Mouse (Mus musculus): Measurements from ENCODE around the gene Dpf3. TPM values are rescaled to one million over a fixed set of nuclear protein-coding genes. Genes with fewer than 3 reads are reported as not detected.

Dpf3 gene
- polyA plus RNA-seq, 1 experiment from 2014 or later, result 1.4 TPM

DNA sequence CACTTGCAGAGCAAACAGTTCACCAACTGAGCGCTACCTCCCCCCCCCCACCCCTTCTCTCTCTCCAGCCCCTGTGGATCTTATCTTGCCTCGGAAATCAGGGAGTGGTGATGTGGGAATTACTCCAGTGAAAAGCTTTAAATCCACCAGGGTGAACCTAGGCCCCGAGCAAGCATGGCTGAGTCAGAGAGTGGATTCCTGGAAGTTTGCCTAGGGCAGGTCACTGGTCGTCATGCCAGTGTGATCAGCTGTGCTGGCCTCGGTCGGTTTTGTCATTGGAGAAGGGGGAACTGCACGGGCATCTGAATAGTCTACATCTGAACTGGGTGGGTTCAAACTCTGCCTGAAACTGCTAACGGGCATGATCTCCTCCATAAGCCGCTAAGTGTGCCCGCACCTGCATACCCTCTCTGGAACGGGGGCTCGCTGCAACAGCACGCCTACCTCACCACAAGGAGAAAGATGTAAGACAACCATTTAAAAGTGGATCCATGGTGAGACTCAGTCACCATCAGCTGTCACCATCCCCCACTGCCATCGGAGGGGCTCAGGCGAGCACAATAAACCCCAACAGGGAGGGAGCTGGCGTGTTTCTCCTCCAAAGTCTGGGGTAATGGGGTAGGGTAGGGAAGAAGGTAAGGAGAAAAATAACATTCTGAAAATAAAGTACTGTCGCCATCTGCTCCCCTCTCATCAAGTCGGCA lies 185.7 kb downstream of the Dpf3 start:
- H3K4me2 ChIP-seq (replicated peaks; ENCODE audit: low read depth, low read length), result no peak overlapping the region
- no peaks in the 10 kb centered on the region for H3K27me3 ChIP-seq (replicated peaks; ENCODE audit: insufficient read depth, low read length)
- no peak overlapping the region for H3K4me3 ChIP-seq (ENCODE audit: low read depth, low read length)
- ATAC-seq, result no peak
- no peaks in the 10 kb centered on the region for H3K36me3 ChIP-seq (ENCODE audit: insufficient read depth, low read length)
- no peak for DNase-seq (ENCODE audit: low spot score)
- H3K9ac ChIP-seq (replicated peaks; ENCODE audit: low read depth), result no peak overlapping the region
- H3K9me3 ChIP-seq (ENCODE audit: low read length), result no peaks in the 10 kb centered on the region
- no peak for TF ChIP-seq EP300 (IDR thresholded peaks at IDR 0.05)
- TF ChIP-seq CTCF (IDR thresholded peaks at IDR 0.05), result no peak
- H3K4me1 ChIP-seq (ENCODE audit: insufficient read depth, low read depth, low read length), result no peaks in the 10 kb centered on the region
- WGBS, result 65% methylated on average over 18 of the region's 18 CpGs
- no peak overlapping the region for H3K27ac ChIP-seq (ENCODE audit: low read length)

DNA sequence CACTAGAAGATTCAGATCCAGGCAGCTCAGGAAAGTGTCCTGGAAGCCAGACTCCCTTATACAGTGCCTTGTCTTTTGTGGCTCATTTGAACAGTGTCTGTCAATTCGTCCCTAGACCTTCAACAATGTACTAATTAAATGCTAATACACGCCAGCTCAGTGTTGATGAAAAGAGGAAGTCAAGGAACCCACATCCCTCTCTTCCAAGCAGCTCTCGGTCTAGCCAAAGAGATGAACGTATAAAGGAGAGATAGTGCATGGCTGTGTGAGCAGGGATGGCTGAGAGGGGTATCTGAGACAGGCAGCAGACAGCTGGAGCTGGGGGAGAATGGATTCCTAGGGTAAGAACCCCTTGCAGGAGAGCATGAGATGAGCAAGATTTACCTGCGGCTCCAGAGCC lies 189.2 kb downstream of the Dpf3 start:
- no peak overlapping the region for H3K4me2 ChIP-seq (replicated peaks; ENCODE audit: low read depth, low read length)
- ATAC-seq, result no peak
- H3K27ac ChIP-seq (ENCODE audit: low read length), result no peak overlapping the region
- 75% methylated on average over 5 of the region's 5 CpGs for WGBS
- no peak overlapping the region for H3K4me3 ChIP-seq (ENCODE audit: low read depth, low read length)
- no peaks in the 10 kb centered on the region for H3K36me3 ChIP-seq (ENCODE audit: insufficient read depth, low read length)
- no peaks in the 10 kb centered on the region for H3K9me3 ChIP-seq (ENCODE audit: low read length)
- no peak for DNase-seq (ENCODE audit: low spot score)
- TF ChIP-seq EP300 (IDR thresholded peaks at IDR 0.05) (no peak), CTCF (IDR thresholded peaks at IDR 0.05) (no peak)
- H3K9ac ChIP-seq (replicated peaks; ENCODE audit: low read depth), result no peak overlapping the region
- no peaks in the 10 kb centered on the region for H3K4me1 ChIP-seq (ENCODE audit: insufficient read depth, low read depth, low read length)
- H3K27me3 ChIP-seq (replicated peaks; ENCODE audit: insufficient read depth, low read length), result no peaks in the 10 kb centered on the region

DNA sequence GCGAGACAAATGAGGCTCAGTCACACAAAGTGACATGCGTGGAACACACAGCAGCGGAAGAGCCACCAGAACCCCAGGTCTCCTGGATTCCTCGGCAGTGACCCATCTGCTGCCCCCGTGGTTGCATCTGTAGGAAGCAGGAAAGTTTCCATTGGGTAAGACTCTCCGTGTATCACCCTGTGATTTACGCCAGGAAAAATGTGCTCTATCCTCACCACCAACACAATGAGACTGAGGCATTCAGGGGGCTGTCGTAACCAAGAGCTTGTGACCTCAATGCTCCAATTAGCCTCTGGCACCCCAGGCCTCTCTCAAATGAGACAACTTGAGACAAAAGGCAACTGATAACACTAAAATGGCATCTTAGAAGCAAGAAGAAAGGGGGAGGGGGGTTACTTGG lies 192.5 kb downstream of the Dpf3 start:
- Histone ChIP-seq H3K27me3 (replicated peaks; ENCODE audit: insufficient read depth, low read length) (no peaks in the 10 kb centered on the region), H3K36me3 (ENCODE audit: insufficient read depth, low read length) (no peaks in the 10 kb centered on the region), H3K4me1 (ENCODE audit: insufficient read depth, low read depth, low read length) (no peaks in the 10 kb centered on the region), H3K4me3 (ENCODE audit: low read depth, low read length) (no peak overlapping the region), H3K27ac (ENCODE audit: low read length) (no peak overlapping the region), H3K9me3 (ENCODE audit: low read length) (no peaks in the 10 kb centered on the region), H3K9ac (replicated peaks; ENCODE audit: low read depth) (no peak overlapping the region), H3K4me2 (replicated peaks; ENCODE audit: low read depth, low read length) (no peak overlapping the region)
- ATAC-seq (no peak), DNase-seq (ENCODE audit: low spot score) (no peak)
- WGBS, result 68% methylated on average over 8 of the region's 8 CpGs
- TF ChIP-seq CTCF (IDR thresholded peaks at IDR 0.05) (no peak), EP300 (IDR thresholded peaks at IDR 0.05) (no peak)

DNA sequence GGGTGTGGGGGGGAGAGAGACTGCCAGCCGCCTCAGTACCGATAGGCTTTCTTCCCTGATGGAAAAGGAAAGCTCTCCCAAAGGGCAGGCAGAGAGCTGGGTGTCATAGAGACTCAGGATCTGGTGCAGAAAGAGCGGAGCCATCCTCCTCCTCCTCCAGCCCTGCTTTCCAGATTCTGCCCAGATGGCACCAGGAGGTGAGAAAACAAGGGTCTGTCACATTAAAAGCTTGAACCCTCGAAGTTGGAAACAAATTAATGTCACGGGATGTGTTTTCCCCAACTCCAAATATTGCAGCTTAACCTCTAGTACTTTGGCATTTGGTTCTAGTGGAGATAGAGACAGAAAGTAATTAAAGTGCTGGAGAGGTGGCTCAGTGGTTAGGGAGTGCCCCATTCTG lies 195.6 kb downstream of the Dpf3 start:
- no peaks in the 10 kb centered on the region for H3K27me3 ChIP-seq (replicated peaks; ENCODE audit: insufficient read depth, low read length)
- no peaks in the 10 kb centered on the region for H3K36me3 ChIP-seq (ENCODE audit: insufficient read depth, low read length)
- no peak overlapping the region for H3K27ac ChIP-seq (ENCODE audit: low read length)
- no peak overlapping the region for H3K4me2 ChIP-seq (replicated peaks; ENCODE audit: low read depth, low read length)
- no peak overlapping the region for H3K4me3 ChIP-seq (ENCODE audit: low read depth, low read length)
- no peak for TF ChIP-seq CTCF (IDR thresholded peaks at IDR 0.05)
- TF ChIP-seq EP300 (IDR thresholded peaks at IDR 0.05), result no peak
- H3K4me1 ChIP-seq (ENCODE audit: insufficient read depth, low read depth, low read length), result no peaks in the 10 kb centered on the region
- no peaks in the 10 kb centered on the region for H3K9me3 ChIP-seq (ENCODE audit: low read length)
- 57% methylated on average over 5 of the region's 5 CpGs for WGBS
- H3K9ac ChIP-seq (replicated peaks; ENCODE audit: low read depth), result no peak overlapping the region
- ATAC-seq, result no peak
- DNase-seq (ENCODE audit: low spot score), result no peak

DNA sequence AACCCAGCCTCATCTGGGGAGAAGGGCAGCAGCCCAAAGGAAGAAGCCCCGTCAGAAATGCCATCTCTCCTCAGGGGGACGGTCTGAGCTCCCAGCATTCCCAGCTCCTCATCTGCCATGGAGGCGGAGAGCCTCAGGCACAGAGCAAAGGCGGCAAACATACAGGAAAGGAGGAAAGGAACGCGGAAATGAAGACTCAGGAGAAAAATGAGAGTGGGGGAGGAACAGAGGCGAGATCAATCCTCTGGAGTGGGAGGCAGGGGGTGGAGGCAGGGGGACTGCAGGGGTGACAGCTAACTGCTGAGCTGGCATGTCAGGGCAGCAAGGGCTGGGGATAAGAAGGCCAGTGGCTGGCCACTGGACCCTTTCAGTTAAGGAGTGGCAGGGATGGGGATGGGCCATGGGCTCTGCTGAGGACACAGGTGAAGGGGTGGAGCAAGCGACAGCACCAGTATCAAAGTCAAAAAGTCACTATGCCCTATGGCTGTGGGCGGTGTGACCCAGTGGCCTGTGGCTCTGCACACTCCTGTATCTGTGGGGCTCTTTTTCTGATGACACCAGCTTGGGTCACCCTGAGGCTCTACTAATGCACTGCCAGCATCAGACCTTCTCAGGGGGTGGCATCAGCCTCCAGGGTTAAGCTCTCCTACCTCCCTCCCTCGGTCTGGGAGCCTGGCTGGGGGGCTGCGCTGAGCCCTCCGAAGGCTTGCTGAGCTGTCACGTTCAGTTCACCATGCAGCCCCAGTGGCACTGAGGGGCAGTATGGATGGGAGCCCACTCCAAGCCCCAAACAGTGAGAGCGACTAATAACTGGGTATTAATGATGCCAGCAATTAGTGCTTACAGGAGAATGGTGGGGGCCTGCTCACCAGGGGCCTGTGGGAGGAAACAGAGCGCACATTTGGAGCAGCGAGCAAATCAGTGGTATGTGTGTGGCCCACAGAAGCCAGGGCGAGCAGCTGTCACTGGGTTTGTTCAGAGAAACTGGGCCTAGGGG lies 200.7 kb downstream of the Dpf3 start:
- H3K4me1 ChIP-seq (ENCODE audit: insufficient read depth, low read depth, low read length), result no peaks in the 10 kb centered on the region
- no peak for TF ChIP-seq CTCF (IDR thresholded peaks at IDR 0.05)
- no peak for TF ChIP-seq EP300 (IDR thresholded peaks at IDR 0.05)
- DNase-seq (ENCODE audit: low spot score) (no peak), ATAC-seq (no peak)
- no peaks in the 10 kb centered on the region for H3K27me3 ChIP-seq (replicated peaks; ENCODE audit: insufficient read depth, low read length)
- 65% methylated on average over 17 of the region's 17 CpGs for WGBS
- H3K9me3 ChIP-seq (ENCODE audit: low read length), result no peaks in the 10 kb centered on the region
- no peaks in the 10 kb centered on the region for H3K36me3 ChIP-seq (ENCODE audit: insufficient read depth, low read length)
- H3K9ac ChIP-seq (replicated peaks; ENCODE audit: low read depth), result no peak overlapping the region
- H3K4me2 ChIP-seq (replicated peaks; ENCODE audit: low read depth, low read length), result no peak overlapping the region; the same call in 1 of the 2 replicates
- H3K27ac ChIP-seq (ENCODE audit: low read length), result no peak overlapping the region
- H3K4me3 ChIP-seq (ENCODE audit: low read depth, low read length), result no peak overlapping the region

DNA sequence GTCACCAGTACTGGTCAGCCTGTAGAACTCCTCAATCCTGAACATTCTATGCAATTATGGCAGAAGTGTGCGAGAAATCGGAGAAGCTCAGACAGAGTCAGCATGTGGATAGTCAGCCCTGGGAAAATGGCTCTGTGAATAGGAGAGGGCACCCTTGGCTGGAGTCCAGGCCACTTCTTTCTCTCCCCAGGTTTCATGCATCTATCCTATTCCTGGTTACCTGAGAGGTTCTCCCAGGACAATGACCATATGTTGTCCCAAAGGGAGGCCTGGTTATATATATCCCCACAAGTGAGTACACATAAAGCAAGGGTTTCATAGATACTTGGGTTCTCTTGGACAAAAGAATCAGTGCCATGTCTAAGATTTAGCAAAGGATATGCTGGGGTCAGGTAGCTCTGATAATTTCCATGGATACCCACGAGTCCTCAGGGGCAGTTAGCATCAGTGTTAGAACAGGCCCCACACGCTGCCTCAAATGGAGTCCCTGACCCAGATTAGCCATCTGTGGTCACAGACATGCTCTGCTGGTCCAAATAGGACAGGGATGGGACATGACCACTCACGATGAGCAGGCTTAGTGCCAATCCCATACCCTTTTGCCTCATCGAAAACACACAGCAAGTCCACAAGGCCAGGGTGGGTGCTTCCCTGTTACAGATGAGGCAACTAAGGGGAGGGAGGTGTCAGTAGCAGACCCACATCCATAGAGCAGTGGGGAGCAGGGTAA lies 203.8 kb downstream of the Dpf3 start:
- Histone ChIP-seq H3K27me3 (replicated peaks; ENCODE audit: insufficient read depth, low read length) (no peaks in the 10 kb centered on the region), H3K4me1 (ENCODE audit: insufficient read depth, low read depth, low read length) (no peaks in the 10 kb centered on the region), H3K4me2 (replicated peaks; ENCODE audit: low read depth, low read length) (no peak overlapping the region), H3K36me3 (ENCODE audit: insufficient read depth, low read length) (no peaks in the 10 kb centered on the region), H3K9ac (replicated peaks; ENCODE audit: low read depth) (no peak overlapping the region), H3K9me3 (ENCODE audit: low read length) (no peaks in the 10 kb centered on the region), H3K27ac (ENCODE audit: low read length) (no peak overlapping the region), H3K4me3 (ENCODE audit: low read depth, low read length) (no peak overlapping the region)
- TF ChIP-seq CTCF (IDR thresholded peaks at IDR 0.05) (no peak), EP300 (IDR thresholded peaks at IDR 0.05) (no peak)
- WGBS, result 79% methylated on average over 6 of the region's 6 CpGs
- ATAC-seq (no peak), DNase-seq (ENCODE audit: low spot score) (no peak)
